Mouse (Mus musculus) heart, embryonic 16.5 days (tissue): ENCODE data around the gene Mctp1. TPM values are rescaled to one million over a fixed set of nuclear protein-coding genes. Genes with fewer than 3 reads are reported as not detected.
"Not testable (repeated sequence)": the region's sequence is repeated elsewhere in the genome, so short reads cannot be mapped to it uniquely, and the experiment has no call there.

Experiments
- ATAC-seq: fragments of 200-750 bp; cut with Nextera tagmentation; replicated peaks from 2 replicates; pipeline ENCODE4 v1.8.0; 2017; ENCODE audit warnings: moderate number of reproducible peaks; ENCODE audit not compliant: insufficient read depth, low FRiP score; ENCODE audit errors: extremely low read depth
- H3K27ac ChIP-seq: fragments of 300-500 bp; sonication (generic); 2 replicates; pipeline ENCODE4 v1.5.1; 2014; ENCODE audit warnings: mild to moderate bottlenecking, low read length, control low read depth, moderate library complexity
- H3K27me3 ChIP-seq: fragments of 300-500 bp; sonication (generic); 2 replicates; pipeline ENCODE4 v1.6.1; 2014; ENCODE audit warnings: low read length, mixed read lengths; ENCODE audit not compliant: control insufficient read depth, insufficient read depth
- H3K36me3 ChIP-seq: fragments of 300-500 bp; sonication (generic); 2 replicates; pipeline ENCODE4 v1.6.1; 2014; ENCODE audit not compliant: control insufficient read depth, insufficient read depth
- H3K4me1 ChIP-seq: fragments of 300-500 bp; sonication (generic); 2 replicates; pipeline ENCODE4 v1.6.1; 2014; ENCODE audit warnings: low read length, mixed read lengths; ENCODE audit not compliant: control insufficient read depth, insufficient read depth
- H3K4me2 ChIP-seq: fragments of 300-500 bp; sonication (generic); 2 replicates; pipeline ENCODE4 v1.6.1; 2014; ENCODE audit warnings: low read depth, mild to moderate bottlenecking, control low read depth, low read length
- H3K4me3 ChIP-seq: fragments of 300-500 bp; sonication (generic); 2 replicates; pipeline ENCODE4 v1.5.1; 2014; ENCODE audit warnings: mild to moderate bottlenecking, control low read depth, low read length
- H3K9ac ChIP-seq: fragments of 300-500 bp; sonication (generic); 2 replicates; pipeline ENCODE4 v1.6.1; 2014; ENCODE audit warnings: low read length, control low read depth
- H3K9me3 ChIP-seq: fragments of 300-500 bp; sonication (generic); replicated peaks from 2 replicates; pipeline ENCODE4 v1.6.1; 2016; ENCODE audit warnings: low read length; ENCODE audit not compliant: control insufficient read depth
- WGBS: fragments of 180-500 bp; shearing (Covaris S2); extraction: QIAGEN DNeasy Blood & Tissue Kit; methylation state at CpG from one replicate; pipeline ENCODE4 v1.1.7; 2014; 5-methylcytosine and 5-hydroxymethylcytosine counted together
- polyA plus RNA-seq: library from polyadenylated mRNA; unstranded; fragments of >200 nt; fragmentation: Nextera tagmentation; extraction: Ambion mirVana; gene quantifications from 2 replicates; pipeline ENCODE4 v1.2.1, GENCODE M21; 2015

Mctp1 gene
- polyA plus RNA-seq, 1 experiment from 2014 or later: 0.71 TPM

- ATAC-seq: no peak
- H3K4me1 ChIP-seq: no peaks in the 10 kb centered on the region
- WGBS: 60% methylated on average over 2 of the region's 2 CpGs
Observed at GRCm38 (mm10) chr13:76568569-76569211, 184.4 kb downstream of the Mctp1 start.

DNA sequence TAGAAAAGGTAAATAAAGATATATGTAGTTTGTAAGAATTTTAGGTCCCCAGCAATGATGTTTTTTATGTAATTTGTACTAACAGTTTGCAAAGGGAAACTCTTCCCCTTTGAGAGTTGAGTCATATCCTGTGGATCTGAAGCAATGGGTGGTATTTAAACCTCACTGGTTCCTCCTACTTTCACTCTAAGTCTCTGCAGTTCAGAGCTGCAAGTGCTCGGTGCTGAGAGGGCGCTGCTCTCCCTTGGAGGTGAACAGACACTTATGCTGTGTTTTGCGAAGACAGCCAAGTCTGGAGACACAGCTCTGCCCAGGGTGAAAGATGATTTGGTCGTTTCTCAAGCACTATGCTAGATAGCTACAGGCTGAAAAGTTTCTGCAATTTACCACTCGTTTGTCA lies 195.1 kb downstream of the Mctp1 start:
- H3K4me2 ChIP-seq: no peak overlapping the region; the same call in 1 of the 2 replicates

More at GRCm38 (mm10) chr13:76568569-76569211, 184.4 kb downstream of the Mctp1 start:
- H3K27ac ChIP-seq: no peak overlapping the region
- H3K36me3 ChIP-seq: no peaks in the 10 kb centered on the region
- no peak overlapping the region for H3K9ac ChIP-seq
- H3K4me2 ChIP-seq: no peak overlapping the region
- H3K9me3 ChIP-seq: no peaks in the 10 kb centered on the region
- no peaks in the 10 kb centered on the region for H3K27me3 ChIP-seq
- H3K4me3 ChIP-seq: no peak overlapping the region

GRCm38 (mm10) chr13:76585447-76585846 lies 201.1 kb downstream of the Mctp1 start:
- no peak overlapping the region for H3K9ac ChIP-seq
- no peaks in the 10 kb centered on the region for H3K9me3 ChIP-seq
- H3K4me2 ChIP-seq: no peak overlapping the region
- ATAC-seq: no peak
- no peak overlapping the region for H3K27ac ChIP-seq
- no peaks in the 10 kb centered on the region for H3K4me1 ChIP-seq
- WGBS: 52% methylated on average over 3 of the region's 3 CpGs
- no peaks in the 10 kb centered on the region for H3K36me3 ChIP-seq
- H3K4me3 ChIP-seq: no peak overlapping the region
- H3K27me3 ChIP-seq: no peaks in the 10 kb centered on the region

More for the DNA sequence above, 195.1 kb downstream of the Mctp1 start:
- no peak; the same call in 1 of the 2 replicates for ATAC-seq
- Histone ChIP-seq H3K4me1 (no peaks in the 10 kb centered on the region), H3K36me3 (no peaks in the 10 kb centered on the region), H3K27me3 (no peaks in the 10 kb centered on the region), H3K4me3 (no peak overlapping the region), H3K27ac (no peak overlapping the region), H3K9me3 (no peaks in the 10 kb centered on the region), H3K9ac (no peak overlapping the region)
- 26% methylated on average over 5 of the region's 5 CpGs for WGBS

DNA sequence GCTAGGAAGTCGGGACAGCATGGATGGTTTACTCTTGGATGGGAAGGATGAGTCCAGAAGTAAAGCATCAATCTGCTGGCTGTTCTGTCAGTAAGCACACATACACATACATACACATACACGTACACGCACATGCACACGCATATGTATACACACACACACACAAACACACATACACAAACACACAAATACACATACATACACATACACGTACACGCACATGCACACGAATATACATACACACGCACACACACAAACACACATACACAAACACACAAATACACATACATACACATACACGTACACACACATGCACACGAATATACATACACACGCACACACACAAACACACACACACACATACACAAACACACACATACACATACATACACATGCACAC lies 206.4 kb downstream of the Mctp1 start:
- not testable (repeated sequence) for H3K9me3 ChIP-seq, H3K27me3 ChIP-seq
- 89% methylated on average over 11 of the region's 11 CpGs for WGBS

DNA sequence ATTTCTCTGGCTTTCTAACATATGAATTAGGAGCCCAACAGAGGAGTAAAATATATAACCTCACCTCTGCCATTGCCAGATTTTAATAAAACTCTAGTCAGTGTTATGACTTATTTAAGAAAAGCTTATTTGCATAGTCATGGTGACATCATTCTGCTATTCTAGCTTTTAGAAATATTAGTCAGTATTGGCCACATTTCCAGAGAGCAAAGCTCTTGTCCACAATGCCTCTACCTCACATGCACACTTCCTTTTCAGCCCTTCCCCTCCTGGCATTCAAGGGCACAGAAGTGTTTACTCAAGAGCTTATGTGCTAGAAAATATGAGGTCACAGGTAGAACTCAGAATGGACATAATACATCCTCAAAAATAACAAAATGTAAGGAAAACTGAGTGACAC lies 206.9 kb downstream of the Mctp1 start:
- Histone ChIP-seq H3K4me2 (no peak overlapping the region), H3K27me3 (no peaks in the 10 kb centered on the region), H3K4me3 (no peak overlapping the region), H3K9me3 (no peaks in the 10 kb centered on the region), H3K36me3 (no peaks in the 10 kb centered on the region), H3K4me1 (no peaks in the 10 kb centered on the region), H3K9ac (no peak overlapping the region), H3K27ac (no peak overlapping the region)
- no peak for ATAC-seq

More for the DNA sequence above, 206.4 kb downstream of the Mctp1 start:
- not testable (repeated sequence) for H3K4me1 ChIP-seq, H3K27ac ChIP-seq, H3K9ac ChIP-seq, H3K4me2 ChIP-seq, H3K4me3 ChIP-seq, H3K36me3 ChIP-seq, ATAC-seq

- 65% methylated on average over 1 of the region's 1 CpGs for WGBS
- no peak for ATAC-seq
Observed at GRCm38 (mm10) chr13:76591692-76592091, 207.4 kb downstream of the Mctp1 start.

DNA sequence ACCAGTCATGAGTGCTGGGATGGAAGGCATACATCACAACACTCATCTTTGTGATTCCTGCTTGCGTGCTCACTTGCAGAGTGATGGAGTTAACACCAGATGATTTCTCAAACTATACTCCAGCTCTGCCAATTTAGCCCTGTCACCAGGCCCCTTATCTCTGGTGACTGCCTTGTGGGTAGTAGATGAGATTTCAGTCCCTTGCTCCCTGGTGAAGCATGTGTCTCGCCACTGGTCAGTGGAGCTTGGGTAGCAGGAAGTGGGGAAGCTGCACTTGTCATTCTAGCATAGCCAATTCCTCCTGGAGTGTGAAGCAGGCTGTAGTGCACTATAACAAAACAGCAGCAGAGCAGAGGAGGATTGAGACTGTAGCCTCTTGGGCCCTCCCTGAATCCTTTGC lies 208.6 kb downstream of the Mctp1 start:
- Histone ChIP-seq H3K4me1 (no peaks in the 10 kb centered on the region), H3K9me3 (no peaks in the 10 kb centered on the region), H3K9ac (no peak overlapping the region), H3K4me3 (no peak overlapping the region), H3K27me3 (no peaks in the 10 kb centered on the region), H3K27ac (no peak overlapping the region), H3K4me2 (no peak overlapping the region), H3K36me3 (no peaks in the 10 kb centered on the region)
- 62% methylated on average over 2 of the region's 2 CpGs for WGBS
- no peak for ATAC-seq

More at GRCm38 (mm10) chr13:76591692-76592091, 207.4 kb downstream of the Mctp1 start:
- Histone ChIP-seq H3K9me3 (no peaks in the 10 kb centered on the region), H3K27me3 (no peaks in the 10 kb centered on the region), H3K36me3 (no peaks in the 10 kb centered on the region), H3K4me3 (no peak overlapping the region), H3K4me2 (no peak overlapping the region), H3K4me1 (no peaks in the 10 kb centered on the region), H3K9ac (no peak overlapping the region), H3K27ac (no peak overlapping the region)

- no peak for ATAC-seq
- WGBS: 80% methylated on average over 7 of the region's 7 CpGs
- no peaks in the 10 kb centered on the region for H3K9me3 ChIP-seq
Observed at GRCm38 (mm10) chr13:76597005-76597404, 212.7 kb downstream of the Mctp1 start.

GRCm38 (mm10) chr13:76609425-76609824 lies 225.1 kb downstream of the Mctp1 start:
- Histone ChIP-seq H3K9ac (no peak overlapping the region), H3K27ac (no peak overlapping the region), H3K4me1 (peaks cover 3% of the 10 kb centered on the region; the same call in 1 of the 2 replicates), H3K9me3 (no peaks in the 10 kb centered on the region), H3K27me3 (no peaks in the 10 kb centered on the region), H3K4me3 (no peak overlapping the region), H3K4me2 (no peak overlapping the region), H3K36me3 (no peaks in the 10 kb centered on the region)
- no peak for ATAC-seq

More at GRCm38 (mm10) chr13:76597005-76597404, 212.7 kb downstream of the Mctp1 start:
- Histone ChIP-seq H3K4me3 (no peak overlapping the region), H3K27me3 (no peaks in the 10 kb centered on the region), H3K36me3 (no peaks in the 10 kb centered on the region), H3K9ac (no peak overlapping the region), H3K4me1 (no peaks in the 10 kb centered on the region), H3K27ac (no peak overlapping the region), H3K4me2 (no peak overlapping the region)
